Mouse (Mus musculus) limb, embryonic 12.5 days (tissue): ENCODE results near the gene Fzd9. TPM values are rescaled to one million over a fixed set of nuclear protein-coding genes. Genes with fewer than 3 reads are reported as not detected.

Source experiments
- ATAC-seq: fragments of 200-750 bp; cut with Nextera tagmentation; 2 replicates; pipeline ENCODE4 v1.8.0; 2017; ENCODE audit warnings: low read depth, moderate TSS enrichment; ENCODE audit not compliant: insufficient number of reproducible peaks, insufficient read depth, low FRiP score, low TSS enrichment
- H3K27ac ChIP-seq: fragments of 300-500 bp; sonication (generic); 2 replicates; pipeline ENCODE4 v1.5.1; 2016; ENCODE audit warnings: mild to moderate bottlenecking, moderate library complexity
- H3K27me3 ChIP-seq: fragments of 300-500 bp; sonication (generic); 2 replicates; pipeline ENCODE4 v1.6.1; 2016; ENCODE audit warnings: mild to moderate bottlenecking, moderate library complexity
- H3K36me3 ChIP-seq: fragments of 300-500 bp; sonication (generic); 2 replicates; pipeline ENCODE4 v1.6.1; 2016; ENCODE audit warnings: mild to moderate bottlenecking, moderate library complexity
- H3K4me1 ChIP-seq: fragments of 300-500 bp; sonication (generic); replicated peaks from 2 replicates; pipeline ENCODE4 v1.6.1; 2016
- H3K4me2 ChIP-seq: fragments of 300-500 bp; sonication (generic); 2 replicates; pipeline ENCODE4 v1.6.1; 2016; ENCODE audit warnings: mild to moderate bottlenecking, moderate library complexity
- H3K4me3 ChIP-seq: fragments of 300-500 bp; sonication (generic); replicated peaks from 2 replicates; pipeline ENCODE4 v1.5.1; 2016; ENCODE audit warnings: mild to moderate bottlenecking
- H3K9ac ChIP-seq: fragments of 300-500 bp; sonication (generic); replicated peaks from 2 replicates; pipeline ENCODE4 v1.6.1; 2016; ENCODE audit warnings: mild to moderate bottlenecking, moderate library complexity
- H3K9me3 ChIP-seq: fragments of 300-500 bp; sonication (generic); 2 replicates; pipeline ENCODE4 v1.6.1; 2016; ENCODE audit warnings: mild to moderate bottlenecking, moderate library complexity
- WGBS: fragments of 180-500 bp; shearing (Covaris S2); methylation state at CpG from one replicate; pipeline ENCODE4 v1.1.7; 2016; 5-methylcytosine and 5-hydroxymethylcytosine counted together
- microRNA-seq: library from miRNA; unstranded; fragments of <30 nt; microRNA quantifications from one replicate; pipeline ENCODE4, GENCODE M21; 2017
- polyA plus RNA-seq: library from polyadenylated mRNA; unstranded; fragments of >200 nt; fragmentation: Nextera tagmentation; extraction: Ambion mirVana; gene quantifications from 2 replicates; pipeline ENCODE4 v1.2.1, GENCODE M21; 2016

The Fzd9 gene
- polyA plus RNA-seq, 1 experiment from 2014 or later: 9.2 TPM

- H3K4me1 ChIP-seq: no peaks in the 10 kb centered on the region
- no peak overlapping the region for H3K27ac ChIP-seq
- no peak overlapping the region for H3K4me2 ChIP-seq
- H3K4me3 ChIP-seq: no peak overlapping the region
- H3K36me3 ChIP-seq: peaks cover 92% of the 10 kb centered on the region
- no peaks in the 10 kb centered on the region for H3K27me3 ChIP-seq
- no peaks in the 10 kb centered on the region for H3K9me3 ChIP-seq
- H3K9ac ChIP-seq: no peak overlapping the region
- WGBS: 97% methylated on average over 7 of the region's 7 CpGs
- ATAC-seq: no peak
Observed at GRCm38 (mm10) chr5:135222066-135222465, 29.0 kb downstream of the Fzd9 start.

GRCm38 (mm10) chr5:135220941-135221340 is 30.1 kb downstream of the Fzd9 start:
- Histone ChIP-seq H3K27me3 (no peaks in the 10 kb centered on the region), H3K9me3 (no peaks in the 10 kb centered on the region), H3K27ac (no peak overlapping the region), H3K4me2 (no peak overlapping the region), H3K4me1 (no peaks in the 10 kb centered on the region), H3K36me3 (peaks cover 94% of the 10 kb centered on the region), H3K4me3 (no peak overlapping the region), H3K9ac (no peak overlapping the region)
- ATAC-seq: no peak

DNA sequence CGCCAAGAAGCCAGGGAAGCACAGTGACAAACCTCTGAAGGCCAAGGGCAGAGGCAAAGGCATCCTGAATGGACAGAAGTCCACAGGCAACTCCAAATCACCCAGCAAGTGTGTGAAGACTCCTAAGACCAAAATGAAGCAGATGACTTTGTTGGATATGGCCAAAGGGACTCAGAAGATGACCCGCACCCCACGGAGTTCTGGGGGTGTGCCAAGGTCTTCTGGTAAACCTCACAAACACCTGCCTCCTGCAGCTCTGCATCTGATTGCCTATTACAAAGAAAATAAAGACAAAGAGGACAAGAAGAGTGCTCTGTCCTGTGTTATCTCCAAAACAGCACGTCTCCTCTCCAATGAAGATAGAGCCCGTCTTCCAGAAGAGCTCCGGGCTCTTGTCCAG is 34.2 kb downstream of the Fzd9 start:
- no peak overlapping the region for H3K27ac ChIP-seq
- H3K36me3 ChIP-seq: peaks cover 99% of the 10 kb centered on the region
- ATAC-seq: no peak
- H3K9me3 ChIP-seq: no peaks in the 10 kb centered on the region
- no peak overlapping the region for H3K4me3 ChIP-seq
- H3K4me1 ChIP-seq: no peaks in the 10 kb centered on the region
- 96% methylated on average over 6 of the region's 6 CpGs for WGBS
- H3K4me2 ChIP-seq: no peak overlapping the region
- no peak overlapping the region for H3K9ac ChIP-seq
- H3K27me3 ChIP-seq: no peaks in the 10 kb centered on the region

GRCm38 (mm10) chr5:135208197-135208596 is 42.8 kb downstream of the Fzd9 start:
- H3K9me3 ChIP-seq: no peaks in the 10 kb centered on the region
- no peaks in the 10 kb centered on the region for H3K27me3 ChIP-seq
- no peak overlapping the region for H3K4me2 ChIP-seq
- no peak overlapping the region for H3K4me3 ChIP-seq
- no peak overlapping the region for H3K9ac ChIP-seq
- H3K27ac ChIP-seq: no peak overlapping the region
- WGBS: 96% methylated on average over 1 of the region's 1 CpGs
- no peak for ATAC-seq
- no peaks in the 10 kb centered on the region for H3K4me1 ChIP-seq
- H3K36me3 ChIP-seq: peaks cover 97% of the 10 kb centered on the region

GRCm38 (mm10) chr5:135202763-135203162 is 48.3 kb downstream of the Fzd9 start:
- no peaks in the 10 kb centered on the region for H3K27me3 ChIP-seq
- H3K27ac ChIP-seq: no peak overlapping the region
- no peaks in the 10 kb centered on the region for H3K4me1 ChIP-seq
- H3K9me3 ChIP-seq: no peaks in the 10 kb centered on the region
- H3K36me3 ChIP-seq: peaks cover 92% of the 10 kb centered on the region
- no peak overlapping the region for H3K4me2 ChIP-seq
- 65% methylated on average over 3 of the region's 3 CpGs for WGBS
- H3K9ac ChIP-seq: no peak overlapping the region
- no peak for ATAC-seq
- no peak overlapping the region for H3K4me3 ChIP-seq

Small RNA genes lying within 50 kb of the gene (microRNA-seq; reads per million reads assigned to microRNA genes)
- gene Gm25315: not detected

Other genes with a start within 250 kb of the Fzd9 start
- gene Abhd11, start 242.1 kb downstream of the Fzd9 start, polyA plus RNA-seq: 32.6 and 36.7 TPM in 2 replicates
- 9.7 and 10.8 TPM in 2 replicates for gene Stx1a, start 227.7 kb downstream of the Fzd9 start, polyA plus RNA-seq
- gene Dnajc30, start 187.0 kb downstream of the Fzd9 start, polyA plus RNA-seq: 31.1 and 31.3 TPM in 2 replicates
- gene Bud23, start 186.3 kb downstream of the Fzd9 start, polyA plus RNA-seq: 150 and 151 TPM in 2 replicates
- 22.8 and 25.2 TPM in 2 replicates for gene Vps37d, start 173.0 kb downstream of the Fzd9 start, polyA plus RNA-seq
- gene Mlxipl, start 161.3 kb downstream of the Fzd9 start, polyA plus RNA-seq: 2.5 and 2.6 TPM in 2 replicates
- gene Tbl2, start 101.6 kb downstream of the Fzd9 start, polyA plus RNA-seq: 30.1 and 30.2 TPM in 2 replicates
- gene Bcl7b, start 82.9 kb downstream of the Fzd9 start, polyA plus RNA-seq: 43.2 and 45.0 TPM in 2 replicates
- 72.8 and 73.6 TPM in 2 replicates for gene Baz1b, start 64.0 kb downstream of the Fzd9 start, polyA plus RNA-seq
- 0.16 TPM in 1 of 2 replicates, not detected in the other for gene Fkbp6, start 98.8 kb upstream of the Fzd9 start, polyA plus RNA-seq
- gene Trim50, start 102.1 kb upstream of the Fzd9 start, polyA plus RNA-seq: not detected in 2 replicates
- gene Nsun5, start 118.7 kb upstream of the Fzd9 start, polyA plus RNA-seq: 40.0 and 40.1 TPM in 2 replicates
- gene Pom121, start 143.3 kb upstream of the Fzd9 start, polyA plus RNA-seq: 19.1 and 22.1 TPM in 2 replicates